Mouse (Mus musculus) thymus, adult 2 months (tissue): Measurements from ENCODE around the gene 4930519P11Rik. TPM values are rescaled to one million over a fixed set of nuclear protein-coding genes. Genes with fewer than 3 reads are reported as not detected.
A peak's percentile ranks its signal among the peaks of the same experiment; 100 is the strongest.

Experiments
- DNase-seq: peaks from one replicate; pipeline ENCODE4 v3.0.0; 2021
- H3K27ac ChIP-seq: fragments of 200-500 bp; 2 replicates; pipeline ENCODE4 v1.5.1; 2012; ENCODE audit warnings: low read length, control low read depth; ENCODE audit not compliant: control insufficient read depth, insufficient read depth
- H3K27me3 ChIP-seq: fragments of 200-500 bp; 2 replicates; pipeline ENCODE4 v1.6.1; 2012; ENCODE audit warnings: mild to moderate bottlenecking, low read length, moderate library complexity, mixed read lengths; ENCODE audit not compliant: control insufficient read depth, insufficient read depth
- H3K36me3 ChIP-seq: fragments of 200-500 bp; 2 replicates; pipeline ENCODE4 v1.6.1; 2012; ENCODE audit warnings: mild to moderate bottlenecking, low read length, moderate library complexity; ENCODE audit not compliant: control insufficient read depth, insufficient read depth
- H3K4me1 ChIP-seq: fragments of 200-500 bp; replicated peaks from 2 replicates; pipeline ENCODE4 v1.6.1; 2012; ENCODE audit warnings: low read length; ENCODE audit not compliant: control insufficient read depth, insufficient read depth
- H3K4me3 ChIP-seq: fragments of 200-500 bp; 2 replicates; pipeline ENCODE4 v1.5.1; 2012; ENCODE audit warnings: mild to moderate bottlenecking, low read length, control low read depth, moderate library complexity; ENCODE audit not compliant: control insufficient read depth, insufficient read depth
- CTCF ChIP-seq: fragments of 200-500 bp; IDR thresholded peaks from 2 replicates; pipeline ENCODE4 v1.5.1; 2012; ENCODE audit warnings: mild to moderate bottlenecking, control low read depth, low read length, moderate library complexity, borderline replicate concordance; ENCODE audit not compliant: control insufficient read depth, poor library complexity, insufficient read depth; ENCODE audit errors: extremely low read depth
- POLR2A ChIP-seq: fragments of 200-500 bp; IDR thresholded peaks from 2 replicates; pipeline ENCODE4 v1.6.1; 2012; ENCODE audit warnings: mild to moderate bottlenecking, low read length, control low read depth, moderate library complexity; ENCODE audit not compliant: control insufficient read depth, poor library complexity, insufficient read depth; ENCODE audit errors: extremely low read depth
- WGBS: fragments of 180-500 bp; shearing (Covaris S2); methylation state at CpG from one replicate; pipeline ENCODE4 v1.1.7; 2018; 5-methylcytosine and 5-hydroxymethylcytosine counted together
- polyA plus RNA-seq: library from polyadenylated mRNA; depleted of rRNA; stranded (reverse); fragments of >200 nt; gene quantifications from 2 replicates; pipeline ENCODE4 v1.2.3, GENCODE M21; 2012; rRNA removed

Gene 4930519P11Rik
- 1.5 and 1.7 TPM in 2 replicates for polyA plus RNA-seq

- H3K4me1 ChIP-seq: peaks cover 43% of the 10 kb centered on the region
- H3K36me3 ChIP-seq: no peaks in the 10 kb centered on the region
- H3K4me3 ChIP-seq: peak within 1 kb of the TSS; percentile 90
- peak; percentile 91 for DNase-seq
- no peaks in the 10 kb centered on the region for H3K27me3 ChIP-seq
- TF ChIP-seq CTCF (peak; percentile 98), POLR2A (peak; percentile 98)
- WGBS: under 1% methylated on average over 86 of the region's 98 CpGs
- H3K27ac ChIP-seq: peak within 1 kb of the TSS; percentile 96
These were observed at the start of gene 4930519P11Rik, which contains the start of gene Zfp341 for GRCm38 (mm10) chr2:154613118-154614115. TSS of gene 4930519P11Rik (minus strand) at chr2:154613437. TSS of gene Zfp341 (plus strand) at chr2:154613297.

- H3K27me3 ChIP-seq: no peaks in the 10 kb centered on the region
- 29% methylated on average over 5 of the region's 5 CpGs for WGBS
- H3K36me3 ChIP-seq: no peaks in the 10 kb centered on the region
- peak overlapping the region; percentile 57 for H3K27ac ChIP-seq
- H3K4me1 ChIP-seq: peaks cover 17% of the 10 kb centered on the region
- DNase-seq: no peak
- peak overlapping the region; percentile 7; the same call in 1 of the 2 replicates for H3K4me3 ChIP-seq
- no peak for TF ChIP-seq POLR2A
- no peak for TF ChIP-seq CTCF
These were observed 46.4 kb upstream of the 4930519P11Rik start for GRCm38 (mm10) chr2:154659531-154660074.

- H3K27me3 ChIP-seq: no peaks in the 10 kb centered on the region
- WGBS: 67% methylated on average over 4 of the region's 4 CpGs
- TF ChIP-seq CTCF (no peak), POLR2A (no peak)
- no peaks in the 10 kb centered on the region for H3K36me3 ChIP-seq
- peak overlapping the region; percentile 7; the same call in 1 of the 2 replicates for H3K4me3 ChIP-seq
- no peak for DNase-seq
- peak overlapping the region; percentile 57 for H3K27ac ChIP-seq
- H3K4me1 ChIP-seq: peaks cover 17% of the 10 kb centered on the region
These were observed 45.8 kb upstream of the 4930519P11Rik start for GRCm38 (mm10) chr2:154659070-154659469.

- TF ChIP-seq CTCF (no peak), POLR2A (no peak)
- under 1% methylated on average over 12 of the region's 12 CpGs for WGBS
These were observed 44.4 kb upstream of the 4930519P11Rik start for GRCm38 (mm10) chr2:154657486-154658237.

GRCm38 (mm10) chr2:154656710-154657485, 43.7 kb upstream of the 4930519P11Rik start:
- peak; percentile 98 for DNase-seq
- H3K4me3 ChIP-seq: peak overlapping the region; percentile 99
- H3K36me3 ChIP-seq: no peaks in the 10 kb centered on the region
- H3K27ac ChIP-seq: peak overlapping the region; percentile 82
- no peaks in the 10 kb centered on the region for H3K27me3 ChIP-seq
- peak; percentile 75 for TF ChIP-seq POLR2A
- TF ChIP-seq CTCF: 0 out of 2 replicates have a peak, but pooled peaks have one; percentile 18
- peaks cover 17% of the 10 kb centered on the region for H3K4me1 ChIP-seq
- under 1% methylated on average over 67 of the region's 67 CpGs for whole genome bisulfite sequencing

More at GRCm38 (mm10) chr2:154657486-154658237, 44.4 kb upstream of the 4930519P11Rik start:
- no peaks in the 10 kb centered on the region for H3K27me3 ChIP-seq
- peaks cover 17% of the 10 kb centered on the region for H3K4me1 ChIP-seq
- H3K4me3 ChIP-seq: peak overlapping the region; percentile 99
- DNase-seq: peak; percentile 40
- peak overlapping the region; percentile 82 for H3K27ac ChIP-seq
- H3K36me3 ChIP-seq: no peaks in the 10 kb centered on the region
